Mouse (Mus musculus) lung, postnatal 0 days (tissue): ENCODE results near the gene Aspscr1.

Experiments used
- CTCF ChIP-seq: IDR thresholded peaks from 2 replicates; pipeline ENCODE4 v1.5.1; 2016; ENCODE audit warnings: antibody characterized with exemption, mild to moderate bottlenecking
- EP300 ChIP-seq: IDR thresholded peaks from 2 replicates; pipeline ENCODE4 v1.6.1; 2016; ENCODE audit warnings: antibody characterized with exemption, mild to moderate bottlenecking, control low read depth

DNA sequence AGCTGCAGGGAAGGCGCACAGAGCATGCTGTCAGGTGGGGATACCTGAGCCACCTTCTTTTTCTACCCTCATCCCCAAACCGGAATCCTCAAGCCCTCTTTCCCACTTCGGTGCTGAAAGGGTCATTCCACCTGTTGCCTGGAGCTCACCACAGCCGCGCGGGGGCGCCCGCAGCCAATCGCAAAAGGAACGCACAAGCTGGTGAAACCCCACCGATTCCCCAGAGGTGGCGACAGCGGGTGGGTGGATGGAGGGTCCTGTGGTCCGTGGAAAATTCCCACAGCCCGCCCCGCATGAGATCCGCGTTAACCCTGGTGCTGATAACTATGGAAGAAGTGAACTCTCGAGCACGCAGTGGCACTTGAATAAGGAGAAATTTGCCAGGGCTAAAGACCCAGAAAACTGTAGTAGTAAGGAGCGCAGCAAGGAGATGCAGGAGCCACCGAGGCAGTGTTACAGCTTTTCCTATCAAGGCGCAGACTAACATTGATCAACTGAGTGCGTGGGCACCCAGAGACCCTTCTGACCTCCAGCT is 13.8 kb upstream of the Aspscr1 start:
- TF ChIP-seq CTCF = peak; percentile 96
- TF ChIP-seq EP300 = no peak
